Mouse (Mus musculus): ENCODE data around the gene Abcc10. TPM values are rescaled to one million over a fixed set of nuclear protein-coding genes. Genes with fewer than 3 reads are reported as not detected.

The Abcc10 gene
- total RNA-seq, 2 experiments from 2014 or later = 8.2 to 9.0 TPM

GRCm38 (mm10) chr17:46255147-46255546 is 73.0 kb downstream of the Abcc10 start:
- no peak for DNase-seq

GRCm38 (mm10) chr17:46254106-46254505 is 74.0 kb downstream of the Abcc10 start:
- DNase-seq = peak; percentile 56 to 57

DNA sequence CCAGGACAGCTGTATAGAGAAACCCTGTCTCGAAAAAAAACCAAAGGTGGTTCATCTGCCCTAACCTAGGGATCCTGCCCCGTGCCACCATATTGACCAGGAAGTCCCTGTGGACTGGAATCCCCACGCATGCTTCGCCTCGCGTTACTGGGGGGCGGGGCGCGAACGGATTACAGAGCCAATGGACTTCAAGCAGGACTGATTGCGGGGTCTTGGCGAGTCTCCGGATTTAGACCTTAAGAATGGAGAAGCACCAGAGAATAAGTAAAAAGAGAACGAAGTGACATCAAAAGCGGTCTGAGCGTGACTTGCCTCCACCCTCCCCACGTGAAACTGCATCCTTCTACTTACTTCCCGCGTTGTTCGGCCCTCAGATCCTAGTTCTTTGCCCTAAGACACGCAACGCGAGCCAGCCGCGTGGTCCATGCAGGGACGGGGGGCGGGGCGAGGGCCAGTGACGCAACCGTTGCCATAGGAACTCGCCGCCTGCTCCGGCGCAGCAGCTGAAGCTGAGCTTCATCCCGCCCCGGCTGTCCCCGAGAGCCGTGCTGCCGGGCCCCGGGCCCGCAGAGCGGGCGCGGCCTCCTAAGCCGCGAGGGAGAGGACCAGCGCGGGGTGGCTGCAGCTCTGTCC is 74.6 kb downstream of the Abcc10 start, which contains the start of gene Lrrc73:
TSS of gene Lrrc73 (plus strand) at position 80 of the 633 bp plus-strand sequence.
- DNase-seq = peak; percentile 93 to 94

Other genes starting within 250 kb of the Abcc10 start
- 10 to 100 TPM; 81.0 to 83.8 TPM for gene Mrps18a, start 217.4 kb downstream of the Abcc10 start, total RNA-seq (2021)
- gene Rsph9, start 184.1 kb downstream of the Abcc10 start, total RNA-seq (2021) = 10 to 100 TPM; 25.5 to 25.6 TPM
- gene Mad2l1bp, start 174.8 kb downstream of the Abcc10 start, total RNA-seq (2021) = 10 to 100 TPM in 1 of 2 experiments, 1 to 10 TPM in 1; 10.0 to 10.4 TPM
- gene Gtpbp2, start 167.3 kb downstream of the Abcc10 start, total RNA-seq (2021) = 100 to 1,000 TPM; 123 to 137 TPM
- 1 to 10 TPM; 5.5 to 5.8 TPM for gene Polh, start 125.7 kb downstream of the Abcc10 start, total RNA-seq (2021)
- gene Xpo5, start 125.6 kb downstream of the Abcc10 start, total RNA-seq (2021) = 10 to 100 TPM; 47.9 to 49.7 TPM
- gene Polr1c, start 80.3 kb downstream of the Abcc10 start, total RNA-seq (2021) = 10 to 100 TPM; 34.5 to 35.1 TPM
- 10 to 100 TPM; 78.7 to 92.4 TPM for gene Yipf3, start 80.3 kb downstream of the Abcc10 start, total RNA-seq (2021)
- 10 to 100 TPM; 60.4 to 63.5 TPM for gene Lrrc73, start 74.8 kb downstream of the Abcc10 start, total RNA-seq (2021)
- gene Tjap1, start 45.3 kb downstream of the Abcc10 start, total RNA-seq (2021) = 10 to 100 TPM; 50.4 to 72.7 TPM
- 10 to 100 TPM; 46.9 to 52.4 TPM for gene Dlk2, start 30.9 kb downstream of the Abcc10 start, total RNA-seq (2021)
- gene Zfp318, start 55.4 kb upstream of the Abcc10 start, total RNA-seq (2021) = 10 to 100 TPM; 56.3 to 60.0 TPM
- gene Crip3, start 100.6 kb upstream of the Abcc10 start, total RNA-seq (2021) = 1 to 10 TPM; 8.1 to 8.4 TPM
- under 1 TPM in 1 of 2 experiments, not detected in 1; 0.30 TPM for gene Slc22a7, start 110.1 kb upstream of the Abcc10 start, total RNA-seq (2021)
- gene Ttbk1, start 159.3 kb upstream of the Abcc10 start, total RNA-seq (2021) = 100 to 1,000 TPM; 114 to 118 TPM
- gene Dnph1, start 168.4 kb upstream of the Abcc10 start, total RNA-seq (2021) = 1 to 10 TPM; 4.9 to 7.1 TPM
- gene Cul9, start 218.0 kb upstream of the Abcc10 start, total RNA-seq (2021) = 10 to 100 TPM; 56.0 to 59.4 TPM
- gene Srf, start 227.8 kb upstream of the Abcc10 start, total RNA-seq (2021) = 10 to 100 TPM; 82.3 to 83.6 TPM

All from layer of hippocampus, postnatal 36 days (tissue).